9 mouse cellular contexts compared by ENCODE assay signal in the genomic region with DNA sequence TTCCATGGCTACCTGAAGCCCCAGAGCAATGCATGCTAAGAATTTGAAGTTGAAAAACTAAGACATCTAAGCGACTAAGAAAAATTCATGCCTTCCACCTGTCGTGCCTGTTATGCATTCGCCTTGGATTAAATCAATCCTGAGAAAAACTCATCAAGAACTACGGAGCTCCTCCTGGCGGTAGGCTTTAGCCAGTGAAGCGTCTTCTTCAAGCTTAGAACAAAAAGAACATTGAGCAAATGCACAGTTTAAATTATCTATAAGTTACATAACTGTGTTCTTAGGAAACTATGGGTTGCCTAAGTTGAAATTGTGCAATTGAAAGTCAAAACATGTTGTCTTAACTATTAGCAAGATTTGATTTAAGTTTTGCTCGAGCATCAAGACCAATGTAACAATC.
DNase-seq lines count a peak whose midpoint lies in the region; ATAC-seq and TF ChIP-seq lines count a peak whose summit lies in the region.
"Had no signal": no experiment of that assay in that cellular context is flagged by ENCODE, and none has a peak within 500 bp of the region (broad histone marks: within the 10 kb centered on the region; RNA-seq: fewer than 3 reads in every experiment).

No protein-coding gene starts in this region.

- H3K4me2 ChIP-seq in lung, postnatal 0 days (replicated peaks; ENCODE audit: low read depth, low read length), result no peak overlapping the region
- H3K4me2 ChIP-seq in neural tube, embryonic 11.5 days (ENCODE audit: low read depth), result no peak overlapping the region
- H3K4me2 ChIP-seq: liver, embryonic 13.5 days had no signal

- TF ChIP-seq EP300 in lung, postnatal 0 days (IDR thresholded peaks at IDR 0.05), result no peak

- peak; percentile 57 for TF ChIP-seq CTCF in lung, postnatal 0 days (IDR thresholded peaks at IDR 0.05)

- H3K9me3 ChIP-seq in lung, postnatal 0 days (ENCODE audit: low read length), result no peaks in the 10 kb centered on the region
- H3K9me3 ChIP-seq in neural tube, embryonic 11.5 days (ENCODE audit: control insufficient read depth, low read length), result no peaks in the 10 kb centered on the region
- H3K9me3 ChIP-seq: liver, embryonic 13.5 days had no signal

- peak; percentile 54 for DNase-seq in lung, postnatal 0 days (ENCODE audit: low spot score)
- no peak for DNase-seq in lung, postnatal 14 days
- DNase-seq in brain, adult 2 months (ENCODE audit: low read depth, low spot score), result peak; percentile 87
- DNase-seq in embryo, embryonic 9.5 days (ENCODE audit: extremely low spot score), result peak; percentile 20
- peak; percentile 66 for DNase-seq in layer of hippocampus, adult 11-12 months (ENCODE audit: low spot score)
- DNase-seq in neural tube, embryonic 11.5 days (ENCODE audit: low spot score), result peak; percentile 45
- DNase-seq in spleen, postnatal 10 days (ENCODE audit: low spot score in 2 of 2), result no peak
- no peak for DNase-seq in thymus, postnatal 25 days
- DNase-seq: liver, embryonic 13.5 days had no signal

- H3K4me3 ChIP-seq in lung, postnatal 0 days (ENCODE audit: low read depth, low read length), result no peak overlapping the region
- H3K4me3 ChIP-seq in neural tube, embryonic 11.5 days (ENCODE audit: low read depth, low read length), result no peak overlapping the region
- H3K4me3 ChIP-seq: liver, embryonic 13.5 days had no signal

- 17% methylated on average over 7 of the region's 7 CpGs for WGBS in lung, postnatal 0 days
- 28% methylated on average over 7 of the region's 7 CpGs for WGBS in neural tube, embryonic 11.5 days

- H3K36me3 ChIP-seq in lung, postnatal 0 days (ENCODE audit: insufficient read depth, low read length), result no peaks in the 10 kb centered on the region
- no peaks in the 10 kb centered on the region for H3K36me3 ChIP-seq in neural tube, embryonic 11.5 days (ENCODE audit: control insufficient read depth, insufficient read depth, low read length)
- H3K36me3 ChIP-seq: liver, embryonic 13.5 days had no signal

- ATAC-seq in lung, postnatal 0 days, result no peak
- no peak for ATAC-seq in neural tube, embryonic 11.5 days (ENCODE audit: insufficient read depth, low FRiP score, low TSS enrichment)

- no peak overlapping the region for H3K9ac ChIP-seq in lung, postnatal 0 days (replicated peaks; ENCODE audit: low read depth)
- no peak overlapping the region for H3K9ac ChIP-seq in neural tube, embryonic 11.5 days (ENCODE audit: low read length)
- H3K9ac ChIP-seq: liver, embryonic 13.5 days had no signal

- no peak overlapping the region for H3K27ac ChIP-seq in lung, postnatal 0 days (ENCODE audit: low read length)
- no peak overlapping the region for H3K27ac ChIP-seq in neural tube, embryonic 11.5 days (ENCODE audit: low read depth, low read length)
- H3K27ac ChIP-seq: liver, embryonic 13.5 days had no signal

- no peaks in the 10 kb centered on the region for H3K4me1 ChIP-seq in lung, postnatal 0 days (ENCODE audit: insufficient read depth, low read depth, low read length)
- H3K4me1 ChIP-seq in neural tube, embryonic 11.5 days (ENCODE audit: control insufficient read depth, insufficient read depth, low read length), result no peaks in the 10 kb centered on the region
- H3K4me1 ChIP-seq: liver, embryonic 13.5 days had no signal

- no peaks in the 10 kb centered on the region for H3K27me3 ChIP-seq in lung, postnatal 0 days (replicated peaks; ENCODE audit: insufficient read depth, low read length)
- no peaks in the 10 kb centered on the region for H3K27me3 ChIP-seq in neural tube, embryonic 11.5 days (ENCODE audit: control insufficient read depth, insufficient read depth, low read length)
- H3K27me3 ChIP-seq: liver, embryonic 13.5 days had no signal

Comparison
In these comparisons a context has a peak if more than half of its experiments do, and no peak if none do; other contexts are left out.
1. DNase-seq: peak in lung, postnatal 0 days (single experiment), brain, adult 2 months (single experiment), embryo, embryonic 9.5 days (single experiment), layer of hippocampus, adult 11-12 months (single experiment) and neural tube, embryonic 11.5 days (single experiment); none in lung, postnatal 14 days (single experiment), spleen, postnatal 10 days (0 of 2) and thymus, postnatal 25 days (single experiment).